Mouse (Mus musculus): ENCODE measurements at regions not wholly inside any gene's neighbourhood (a gene's known extent, or its start where the extent isn't known, plus 50 kb on each side); places are given as distances from the start of the nearest gene placed in this dataset.

- in situ Hi-C loops (cut with MboI, MseI): loop anchor here (5.0 kb wide), 1 partner anchor 482 kb away; no protein-coding TSS in a partner anchor
Observed at GRCm38 (mm10) chr1:166735545-166735944, 53.9 kb upstream of the Fmo9 start.

- in situ Hi-C loops (cut with MboI, MseI): loop anchor here (5.0 kb wide), 1 partner anchor 479 kb away; no protein-coding TSS in a partner anchor
Observed at GRCm38 (mm10) chr1:166738029-166738428, 56.4 kb upstream of the Fmo9 start.

GRCm38 (mm10) chr1:166750236-166750635, 68.6 kb upstream of the Fmo9 start:
- in situ Hi-C loops (cut with MboI, MseI): no loop called here

- in situ Hi-C loops (cut with MboI, MseI): no loop called here
Observed at GRCm38 (mm10) chr1:166750777-166751176, 69.1 kb upstream of the Fmo9 start.

GRCm38 (mm10) chr1:166751436-166751835, 69.8 kb upstream of the Fmo9 start:
- in situ Hi-C loops (cut with MboI, MseI): no loop called here

- in situ Hi-C loops (cut with MboI, MseI): no loop called here
Observed at GRCm38 (mm10) chr1:166752990-166753709, 71.5 kb upstream of the Fmo9 start.

GRCm38 (mm10) chr1:166758987-166759386, 77.3 kb upstream of the Fmo9 start:
- in situ Hi-C loops (cut with MboI, MseI): no loop called here

- in situ Hi-C loops (cut with MboI, MseI): no loop called here
Observed at GRCm38 (mm10) chr1:166773114-166773513, 91.5 kb upstream of the Fmo9 start.

- in situ Hi-C loops (cut with MboI, MseI): no loop called here
Observed at GRCm38 (mm10) chr1:166782106-166782505, 100.5 kb upstream of the Fmo9 start.

GRCm38 (mm10) chr1:166787945-166788344, 106.3 kb upstream of the Fmo9 start:
- in situ Hi-C loops (cut with MboI, MseI): no loop called here

GRCm38 (mm10) chr1:166788824-166789399, 107.3 kb upstream of the Fmo9 start:
- in situ Hi-C loops (cut with MboI, MseI): no loop called here

- in situ Hi-C loops (cut with MboI, MseI): loop anchor here (10.0 kb wide), 1 partner anchor 148 kb away; the partner anchor contains the start of gene Gm4847
Observed at GRCm38 (mm10) chr1:166793052-166793716, 111.5 kb upstream of the Fmo9 start.

GRCm38 (mm10) chr1:166793717-166794081, 112.1 kb upstream of the Fmo9 start:
- in situ Hi-C loops (cut with MboI, MseI): loop anchor here (10.0 kb wide), 1 partner anchor 149 kb away; the partner anchor contains the start of gene Gm4847

- in situ Hi-C loops (cut with MboI, MseI): loop anchor here (10.0 kb wide), 1 partner anchor 150 kb away; the partner anchor contains the start of gene Gm4847
Observed at GRCm38 (mm10) chr1:166794622-166795244, 113.1 kb upstream of the Fmo9 start.

GRCm38 (mm10) chr1:166795613-166796012, 114.0 kb upstream of the Fmo9 start:
- in situ Hi-C loops (cut with MboI, MseI): loop anchor here (10.0 kb wide), 1 partner anchor 151 kb away; the partner anchor contains the start of gene Gm4847

GRCm38 (mm10) chr1:166796362-166796925, 114.8 kb upstream of the Fmo9 start:
- in situ Hi-C loops (cut with MboI, MseI): loop anchor here (10.0 kb wide), 1 partner anchor 152 kb away; the partner anchor contains the start of gene Gm4847

GRCm38 (mm10) chr1:166796931-166797330, 115.3 kb upstream of the Fmo9 start:
- in situ Hi-C loops (cut with MboI, MseI): loop anchor here (10.0 kb wide), 1 partner anchor 152 kb away; the partner anchor contains the start of gene Gm4847

GRCm38 (mm10) chr1:166800953-166801603, 119.4 kb upstream of the Fmo9 start:
- in situ Hi-C loops (cut with MboI, MseI): no loop called here

- in situ Hi-C loops (cut with MboI, MseI): no loop called here
Observed at GRCm38 (mm10) chr1:166801929-166802328, 120.3 kb upstream of the Fmo9 start.

- in situ Hi-C loops (cut with MboI, MseI): no loop called here
Observed at GRCm38 (mm10) chr1:166803928-166804327, 122.3 kb upstream of the Fmo9 start.

- in situ Hi-C loops (cut with MboI, MseI): no loop called here
Observed at GRCm38 (mm10) chr1:166804333-166804732, 122.7 kb upstream of the Fmo9 start.
